Comparison of ENCODE assay signal across 1 mouse cellular context in the genomic region with DNA sequence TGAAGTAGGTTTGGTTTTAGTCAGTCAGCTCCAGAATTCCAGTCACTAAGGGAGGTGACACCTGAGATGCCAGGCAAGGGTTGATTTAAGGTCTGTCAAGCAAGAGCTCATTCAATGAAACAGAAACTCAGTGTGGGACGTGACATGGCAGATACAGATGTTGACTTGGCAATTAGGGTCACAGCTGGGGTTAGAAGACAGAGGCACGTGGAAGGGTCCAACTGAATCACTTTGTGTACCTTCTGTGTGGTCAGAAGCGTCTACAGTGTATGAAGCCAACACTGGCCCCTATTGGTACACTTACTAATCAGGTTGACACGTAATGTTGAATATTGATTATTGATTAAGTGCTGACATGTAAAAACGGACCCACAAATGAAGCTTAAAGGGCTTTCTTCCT.
TF ChIP-seq lines count a peak whose summit lies in the region.

No protein-coding gene starts in this region.

TF ChIP-seq in CH12.LX, 34 proteins besides CTCF, POLR2A, EP300 and RAD21:
- no peak for TF ChIP-seq HCFC1 (IDR thresholded peaks at IDR 0.05; ENCODE audit: low read depth, low read length)
